Mouse (Mus musculus): ENCODE data around the gene Ccdc189. TPM values are rescaled to one million over a fixed set of nuclear protein-coding genes. Genes with fewer than 3 reads are reported as not detected.

Gene Ccdc189
- polyA plus RNA-seq, 1 experiment from 2014 or later, result 16.4 TPM

DNA sequence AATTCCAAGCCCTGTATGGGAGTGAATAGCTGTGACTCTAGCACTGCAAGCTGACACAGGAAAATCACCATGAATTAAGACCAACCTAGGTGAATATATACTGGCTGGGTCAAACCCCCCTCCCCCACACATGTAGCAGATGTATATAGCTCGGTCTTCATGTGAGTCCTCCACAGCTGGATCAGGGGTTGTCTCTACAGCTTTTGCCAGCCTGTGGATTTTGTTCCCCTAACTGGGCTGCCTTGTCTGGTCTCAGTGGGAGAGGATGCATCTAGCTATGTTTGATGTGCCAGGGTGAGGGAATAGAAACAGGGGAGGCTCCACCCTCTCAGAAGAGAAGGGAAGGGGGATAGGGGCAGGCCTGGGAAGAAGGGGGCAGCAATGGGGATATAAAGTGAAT is 27.9 kb upstream of the Ccdc189 start:
- peak overlapping the region; percentile 74 for H3K4me2 ChIP-seq (replicated peaks; ENCODE audit: low read depth, low read length)
- 91% methylated on average over 1 of the region's 1 CpGs for WGBS
- H3K9ac ChIP-seq (ENCODE audit: low read depth, low read length), result no peak overlapping the region
- ATAC-seq (ENCODE audit: low FRiP score), result no peak
- H3K4me1 ChIP-seq (replicated peaks; ENCODE audit: control insufficient read depth, insufficient read depth, low read length), result peaks cover 6% of the 10 kb centered on the region; the same call in 1 of the 2 replicates
- no peak overlapping the region; the same call in 1 of the 2 replicates for H3K4me3 ChIP-seq (ENCODE audit: low read depth, low read length)
- no peak overlapping the region for H3K27ac ChIP-seq (ENCODE audit: low read depth, low read length)
- H3K27me3 ChIP-seq (ENCODE audit: control insufficient read depth, insufficient read depth, low read length), result no peaks in the 10 kb centered on the region
- peaks cover 12% of the 10 kb centered on the region for H3K36me3 ChIP-seq (ENCODE audit: control insufficient read depth, insufficient read depth, low read length)
- no peak for DNase-seq (ENCODE audit: low spot score)
- H3K9me3 ChIP-seq (ENCODE audit: control insufficient read depth, low read length), result no peaks in the 10 kb centered on the region

DNA sequence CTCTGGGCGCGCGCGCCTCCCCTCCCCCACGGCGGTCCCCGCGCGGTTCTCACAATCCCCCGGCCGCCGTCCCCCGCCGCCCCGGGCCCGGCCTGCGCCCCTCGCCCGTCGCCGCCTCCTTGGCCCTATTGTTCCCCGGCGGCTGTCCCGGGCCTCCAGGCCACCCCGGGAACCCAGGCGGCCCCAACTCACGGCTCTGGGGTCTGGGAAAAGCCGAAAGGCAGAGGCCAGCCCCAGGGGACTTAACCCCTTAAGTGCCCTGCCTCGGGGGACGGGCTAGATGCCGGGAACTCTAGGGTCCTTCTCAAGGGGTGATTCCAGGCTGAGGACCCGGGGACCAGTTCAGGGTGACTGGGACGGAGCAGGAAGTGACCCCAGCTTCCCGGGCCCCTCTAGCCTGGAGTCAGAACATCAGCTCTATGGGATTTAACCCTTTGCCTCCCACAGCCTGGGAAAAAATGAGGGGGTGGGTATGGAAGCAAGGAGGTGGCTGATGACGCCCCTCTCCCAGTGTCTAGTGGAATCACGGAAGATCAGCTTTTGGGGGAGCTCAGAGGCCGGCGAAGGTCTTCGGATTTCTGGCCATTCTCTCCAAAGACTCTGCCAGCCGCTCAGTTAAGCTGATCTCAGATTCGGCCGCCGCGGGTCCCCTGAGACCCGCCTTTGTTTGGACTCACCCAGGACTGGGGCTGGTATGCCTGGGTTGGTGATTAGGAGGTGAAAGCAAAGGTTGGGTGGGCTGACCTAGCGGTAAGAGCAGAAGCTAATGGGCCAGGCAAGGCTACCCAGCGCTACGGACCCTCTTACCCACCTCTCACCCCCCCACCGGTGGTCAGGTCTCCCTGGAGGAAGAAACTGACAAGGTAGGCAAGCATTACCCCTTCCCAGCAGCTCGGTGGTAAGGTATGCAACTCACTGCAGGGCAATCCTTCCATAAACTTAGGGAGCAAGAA is 26.8 kb upstream of the Ccdc189 start, which contains the start of gene Zfp629:
Zfp629 (minus strand) TSS at position 907 of the 953 bp plus-strand sequence.
- peak; percentile 94 for ATAC-seq (ENCODE audit: low FRiP score)

DNA sequence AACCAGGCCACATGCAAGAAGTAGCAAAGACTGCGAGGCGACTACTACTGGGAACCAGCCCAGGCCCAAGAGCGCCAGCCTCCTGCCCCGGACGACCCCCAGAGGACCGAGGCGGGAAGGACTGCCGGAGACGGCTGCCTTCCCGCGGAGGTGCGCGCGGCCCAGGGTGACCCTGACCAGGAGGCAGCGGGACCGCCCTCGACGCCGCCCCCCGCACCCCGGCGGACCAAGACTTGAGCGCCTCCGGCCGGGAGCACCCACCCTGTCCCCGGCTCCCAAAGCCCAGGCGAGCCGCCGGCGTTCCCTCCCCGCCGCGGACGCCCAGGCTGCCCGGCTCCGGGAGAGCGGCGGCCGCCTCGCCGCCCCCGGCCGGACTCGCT is 26.1 kb upstream of the Ccdc189 start:
- WGBS, result 2% methylated on average over 34 of the region's 44 CpGs
- Histone ChIP-seq H3K27me3 (ENCODE audit: control insufficient read depth, insufficient read depth, low read length) (no peaks in the 10 kb centered on the region), H3K4me3 (ENCODE audit: low read depth, low read length) (peak overlapping the region; percentile 99), H3K9ac (ENCODE audit: low read depth, low read length) (peak overlapping the region; percentile 97), H3K27ac (ENCODE audit: low read depth, low read length) (peak overlapping the region; percentile 81), H3K9me3 (ENCODE audit: control insufficient read depth, low read length) (no peaks in the 10 kb centered on the region), H3K4me2 (replicated peaks; ENCODE audit: low read depth, low read length) (peak overlapping the region; percentile 74), H3K36me3 (ENCODE audit: control insufficient read depth, insufficient read depth, low read length) (peaks cover 27% of the 10 kb centered on the region), H3K4me1 (replicated peaks; ENCODE audit: control insufficient read depth, insufficient read depth, low read length) (peaks cover 6% of the 10 kb centered on the region; the same call in 1 of the 2 replicates)
- DNase-seq (ENCODE audit: low spot score), result peak; percentile 65
- ATAC-seq (ENCODE audit: low FRiP score), result peak; percentile 28; the same call in 1 of the 2 replicates

More for the DNA sequence above, 26.8 kb upstream of the Ccdc189 start, which contains the start of gene Zfp629:
- peak within 1 kb of the TSS; percentile 97 for H3K9ac ChIP-seq (ENCODE audit: low read depth, low read length)
- H3K9me3 ChIP-seq (ENCODE audit: control insufficient read depth, low read length), result no peaks in the 10 kb centered on the region
- peaks cover 23% of the 10 kb centered on the region for H3K36me3 ChIP-seq (ENCODE audit: control insufficient read depth, insufficient read depth, low read length)
- H3K27ac ChIP-seq (ENCODE audit: low read depth, low read length), result peak within 1 kb of the TSS; percentile 81
- peak within 1 kb of the TSS; percentile 74 for H3K4me2 ChIP-seq (replicated peaks; ENCODE audit: low read depth, low read length)
- peak; percentile 95 for DNase-seq (ENCODE audit: low spot score)
- peaks cover 6% of the 10 kb centered on the region; the same call in 1 of the 2 replicates for H3K4me1 ChIP-seq (replicated peaks; ENCODE audit: control insufficient read depth, insufficient read depth, low read length)
- H3K27me3 ChIP-seq (ENCODE audit: control insufficient read depth, insufficient read depth, low read length), result no peaks in the 10 kb centered on the region
- H3K4me3 ChIP-seq (ENCODE audit: low read depth, low read length), result peak within 1 kb of the TSS; percentile 99
- 0% methylated on average over 30 of the region's 50 CpGs for WGBS

- Histone ChIP-seq H3K27me3 (ENCODE audit: control insufficient read depth, insufficient read depth, low read length) (no peaks in the 10 kb centered on the region), H3K9me3 (ENCODE audit: control insufficient read depth, low read length) (no peaks in the 10 kb centered on the region), H3K4me1 (replicated peaks; ENCODE audit: control insufficient read depth, insufficient read depth, low read length) (peaks cover 6% of the 10 kb centered on the region; the same call in 1 of the 2 replicates), H3K4me3 (ENCODE audit: low read depth, low read length) (peak overlapping the region; percentile 99), H3K4me2 (replicated peaks; ENCODE audit: low read depth, low read length) (peak overlapping the region; percentile 74), H3K9ac (ENCODE audit: low read depth, low read length) (peak overlapping the region; percentile 97), H3K36me3 (ENCODE audit: control insufficient read depth, insufficient read depth, low read length) (peaks cover 27% of the 10 kb centered on the region), H3K27ac (ENCODE audit: low read depth, low read length) (no peak overlapping the region)
- 25% methylated on average over 8 of the region's 8 CpGs for WGBS
- ATAC-seq (ENCODE audit: low FRiP score) (no peak), DNase-seq (ENCODE audit: low spot score) (no peak)
These were observed 25.7 kb upstream of the Ccdc189 start for GRCm38 (mm10) chr7:127614091-127614490.

DNA sequence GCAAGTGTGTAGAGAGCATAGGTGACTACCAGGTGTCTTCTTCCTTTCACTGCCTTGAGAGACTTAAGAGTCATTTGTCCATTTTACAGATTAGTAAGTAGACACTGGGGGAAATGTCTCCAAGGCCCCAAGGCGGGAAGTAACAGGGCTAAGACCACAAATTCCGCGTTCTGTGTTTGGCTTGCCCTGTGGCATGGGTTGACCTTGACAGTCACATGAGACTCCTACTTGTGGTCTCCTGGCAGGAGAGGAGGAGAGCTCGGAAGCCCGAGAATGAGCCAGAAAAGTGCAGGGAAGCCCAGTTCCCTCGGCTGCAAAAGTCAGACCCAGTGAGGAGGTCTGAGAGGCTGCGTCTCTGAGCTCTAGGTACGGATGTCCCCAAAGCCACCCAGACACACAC is 25.1 kb upstream of the Ccdc189 start:
- peaks cover 6% of the 10 kb centered on the region; the same call in 1 of the 2 replicates for H3K4me1 ChIP-seq (replicated peaks; ENCODE audit: control insufficient read depth, insufficient read depth, low read length)
- no peaks in the 10 kb centered on the region for H3K27me3 ChIP-seq (ENCODE audit: control insufficient read depth, insufficient read depth, low read length)
- ATAC-seq (ENCODE audit: low FRiP score) (no peak), DNase-seq (ENCODE audit: low spot score) (no peak)
- H3K27ac ChIP-seq (ENCODE audit: low read depth, low read length), result no peak overlapping the region
- H3K9ac ChIP-seq (ENCODE audit: low read depth, low read length), result peak overlapping the region; percentile 97; the same call in 1 of the 2 replicates
- peak overlapping the region; percentile 74; the same call in 1 of the 2 replicates for H3K4me2 ChIP-seq (replicated peaks; ENCODE audit: low read depth, low read length)
- H3K4me3 ChIP-seq (ENCODE audit: low read depth, low read length), result peak overlapping the region; percentile 99
- peaks cover 27% of the 10 kb centered on the region for H3K36me3 ChIP-seq (ENCODE audit: control insufficient read depth, insufficient read depth, low read length)
- 87% methylated on average over 8 of the region's 8 CpGs for WGBS
- no peaks in the 10 kb centered on the region for H3K9me3 ChIP-seq (ENCODE audit: control insufficient read depth, low read length)

GRCm38 (mm10) chr7:127611561-127611960 is 23.2 kb upstream of the Ccdc189 start:
- no peak for DNase-seq (ENCODE audit: low spot score)
- no peak overlapping the region for H3K4me2 ChIP-seq (replicated peaks; ENCODE audit: low read depth, low read length)
- H3K27me3 ChIP-seq (ENCODE audit: control insufficient read depth, insufficient read depth, low read length), result no peaks in the 10 kb centered on the region
- no peak for ATAC-seq (ENCODE audit: low FRiP score)
- H3K4me3 ChIP-seq (ENCODE audit: low read depth, low read length), result no peak overlapping the region
- 97% methylated on average over 26 of the region's 26 CpGs for WGBS
- no peak overlapping the region for H3K9ac ChIP-seq (ENCODE audit: low read depth, low read length)
- peaks cover 6% of the 10 kb centered on the region; the same call in 1 of the 2 replicates for H3K4me1 ChIP-seq (replicated peaks; ENCODE audit: control insufficient read depth, insufficient read depth, low read length)
- peaks cover 27% of the 10 kb centered on the region for H3K36me3 ChIP-seq (ENCODE audit: control insufficient read depth, insufficient read depth, low read length)
- no peaks in the 10 kb centered on the region for H3K9me3 ChIP-seq (ENCODE audit: control insufficient read depth, low read length)
- H3K27ac ChIP-seq (ENCODE audit: low read depth, low read length), result no peak overlapping the region

DNA sequence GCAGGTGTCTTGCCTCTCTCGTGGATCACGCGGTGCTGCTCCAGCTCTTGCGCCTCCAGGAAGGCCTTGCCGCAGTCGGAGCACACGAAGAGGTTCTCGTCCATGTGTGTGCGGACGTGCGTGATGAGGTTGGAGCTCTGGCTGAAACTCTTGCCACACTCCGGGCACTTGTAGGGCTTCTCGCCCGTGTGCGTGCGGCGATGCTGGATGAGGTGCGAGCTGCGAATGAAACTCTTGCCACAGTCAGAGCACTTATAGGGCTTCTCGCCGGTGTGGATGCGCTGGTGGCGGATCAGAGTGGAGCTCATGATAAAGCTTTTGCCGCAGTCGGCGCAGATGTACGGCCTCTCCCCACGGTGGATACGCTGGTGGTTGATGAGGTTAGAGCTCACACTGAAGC is 22.6 kb upstream of the Ccdc189 start:
- ATAC-seq (ENCODE audit: low FRiP score) (no peak), DNase-seq (ENCODE audit: low spot score) (no peak)
- no peak overlapping the region for H3K27ac ChIP-seq (ENCODE audit: low read depth, low read length)
- H3K4me1 ChIP-seq (replicated peaks; ENCODE audit: control insufficient read depth, insufficient read depth, low read length), result peaks cover 6% of the 10 kb centered on the region; the same call in 1 of the 2 replicates
- peaks cover 27% of the 10 kb centered on the region for H3K36me3 ChIP-seq (ENCODE audit: control insufficient read depth, insufficient read depth, low read length)
- no peaks in the 10 kb centered on the region for H3K27me3 ChIP-seq (ENCODE audit: control insufficient read depth, insufficient read depth, low read length)
- H3K4me2 ChIP-seq (replicated peaks; ENCODE audit: low read depth, low read length), result no peak overlapping the region
- no peak overlapping the region for H3K9ac ChIP-seq (ENCODE audit: low read depth, low read length)
- H3K4me3 ChIP-seq (ENCODE audit: low read depth, low read length), result no peak overlapping the region
- no peaks in the 10 kb centered on the region for H3K9me3 ChIP-seq (ENCODE audit: control insufficient read depth, low read length)
- 96% methylated on average over 29 of the region's 29 CpGs for WGBS

- Histone ChIP-seq H3K4me3 (ENCODE audit: low read depth, low read length) (no peak overlapping the region), H3K27me3 (ENCODE audit: control insufficient read depth, insufficient read depth, low read length) (no peaks in the 10 kb centered on the region), H3K9me3 (ENCODE audit: control insufficient read depth, low read length) (no peaks in the 10 kb centered on the region), H3K4me2 (replicated peaks; ENCODE audit: low read depth, low read length) (no peak overlapping the region), H3K9ac (ENCODE audit: low read depth, low read length) (no peak overlapping the region), H3K27ac (ENCODE audit: low read depth, low read length) (no peak overlapping the region), H3K36me3 (ENCODE audit: control insufficient read depth, insufficient read depth, low read length) (peaks cover 34% of the 10 kb centered on the region), H3K4me1 (replicated peaks; ENCODE audit: control insufficient read depth, insufficient read depth, low read length) (no peaks in the 10 kb centered on the region)
- 88% methylated on average over 6 of the region's 6 CpGs for WGBS
- no peak for ATAC-seq (ENCODE audit: low FRiP score)
- no peak for DNase-seq (ENCODE audit: low spot score)
These were observed 18.8 kb upstream of the Ccdc189 start for GRCm38 (mm10) chr7:127607150-127607549.
